Mouse (Mus musculus): ENCODE measurements at regions not wholly inside any gene's neighbourhood (a gene's known extent, or its start where the extent isn't known, plus 50 kb on each side); places are given as distances from the start of the nearest gene placed in this dataset.
"Not testable (repeated sequence)": the region's sequence is repeated elsewhere in the genome, so short reads cannot be mapped to it uniquely, and the experiment has no call there.

DNA sequence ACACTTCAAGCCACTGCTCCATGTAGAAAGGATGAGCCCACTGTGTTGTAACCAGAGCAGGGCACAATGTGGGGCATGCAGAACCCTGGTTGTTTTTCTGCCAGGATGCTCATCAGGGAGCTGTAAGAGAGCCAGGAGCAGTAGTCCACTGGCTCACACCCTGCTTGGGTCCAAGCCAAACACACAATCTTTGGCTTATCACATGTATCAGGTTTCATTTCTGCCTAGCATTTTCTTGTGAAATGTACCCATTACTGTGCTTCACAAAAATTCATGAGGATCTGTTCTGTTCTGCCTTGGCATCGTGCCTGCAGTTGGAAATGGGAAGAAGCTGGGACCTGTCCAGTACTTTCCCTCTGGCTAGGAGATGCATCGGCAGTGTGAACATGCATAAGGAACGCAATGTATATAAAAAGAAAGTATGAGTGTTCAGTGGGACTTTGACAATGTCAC, 491.6 kb upstream of the Igfbp3 start:
- no peak for DNase-seq (ENCODE audit: extremely low spot score)

DNA sequence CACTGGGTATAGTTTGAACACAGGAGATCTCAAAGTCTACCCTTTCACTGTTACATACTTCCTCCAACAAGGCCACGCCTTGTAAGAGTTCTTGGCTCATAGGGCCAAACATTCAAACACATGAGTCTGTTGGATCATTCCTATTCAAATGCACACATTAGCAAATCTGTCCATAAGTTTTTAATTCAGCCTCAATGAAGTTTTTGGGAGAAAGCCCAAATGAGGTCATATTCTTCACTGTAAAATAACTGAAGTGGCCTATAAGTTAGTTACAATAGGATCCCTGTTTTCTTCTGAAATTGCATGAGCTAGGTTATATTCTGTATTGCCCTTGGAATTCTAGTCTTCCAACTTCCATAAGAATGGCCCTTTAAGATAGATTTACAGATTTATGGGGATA, 483.9 kb upstream of the Igfbp3 start:
- no peak for DNase-seq (ENCODE audit: extremely low spot score)

DNA sequence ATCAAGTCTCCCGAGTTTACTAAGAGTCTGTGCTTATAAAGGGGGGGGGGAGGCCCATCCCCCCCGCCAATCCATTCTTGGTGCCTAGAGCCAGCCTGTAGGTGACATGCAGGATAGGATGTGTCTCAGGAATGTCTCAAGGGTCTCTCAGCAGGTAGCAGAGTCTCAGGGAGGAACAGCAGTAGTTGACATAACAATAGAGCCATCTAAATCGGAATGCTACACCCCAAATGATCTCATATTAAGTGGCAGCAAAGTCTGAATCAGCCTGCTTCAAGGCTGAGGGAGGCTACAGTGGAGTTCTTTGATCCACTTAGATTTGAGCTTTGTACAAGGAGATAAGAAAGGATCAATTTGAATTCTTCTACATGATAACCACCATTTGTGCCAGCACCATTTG, 476.0 kb upstream of the Igfbp3 start:
- not testable (repeated sequence) for DNase-seq (ENCODE audit: extremely low spot score)

DNA sequence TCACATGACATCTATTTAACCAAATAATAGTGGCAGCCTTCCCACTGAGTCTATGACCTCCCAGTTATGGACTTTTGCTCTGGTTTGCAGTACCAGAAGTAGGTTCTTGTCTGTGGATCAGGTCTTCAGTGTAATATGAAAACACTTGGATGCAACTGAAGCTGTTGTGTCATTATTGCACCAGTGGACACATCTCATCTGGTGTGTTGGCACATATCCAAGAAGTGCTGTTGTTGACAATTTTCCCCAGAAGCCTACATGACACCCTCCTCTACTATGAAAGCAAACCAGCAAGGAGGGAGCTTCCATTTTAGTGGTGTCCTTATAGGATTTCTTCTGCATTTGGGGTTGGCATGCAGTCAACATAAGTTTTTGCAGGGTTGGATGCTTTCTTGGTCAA, 459.1 kb upstream of the Igfbp3 start:
- no peak for DNase-seq (ENCODE audit: extremely low spot score)

DNA sequence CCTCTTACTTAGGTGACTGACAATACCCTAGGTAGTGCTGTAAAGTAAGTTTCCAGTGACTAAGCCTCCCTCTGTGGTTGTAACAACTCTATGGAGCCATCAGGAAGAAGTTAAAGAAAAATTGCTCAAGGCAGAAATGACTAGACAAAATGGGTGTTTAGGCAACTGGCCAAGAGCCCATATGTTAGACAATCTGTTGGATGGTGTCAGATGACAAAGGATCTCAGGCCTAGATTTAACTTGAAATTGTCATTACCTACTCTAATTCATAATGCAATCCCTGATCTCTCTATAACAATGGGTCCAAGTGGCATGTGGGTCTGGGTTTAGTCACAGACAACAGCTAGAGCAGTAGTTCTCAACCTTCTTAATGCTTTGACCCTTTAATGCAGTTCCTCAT, 416.9 kb upstream of the Igfbp3 start:
- DNase-seq (ENCODE audit: extremely low spot score), result no peak

DNA sequence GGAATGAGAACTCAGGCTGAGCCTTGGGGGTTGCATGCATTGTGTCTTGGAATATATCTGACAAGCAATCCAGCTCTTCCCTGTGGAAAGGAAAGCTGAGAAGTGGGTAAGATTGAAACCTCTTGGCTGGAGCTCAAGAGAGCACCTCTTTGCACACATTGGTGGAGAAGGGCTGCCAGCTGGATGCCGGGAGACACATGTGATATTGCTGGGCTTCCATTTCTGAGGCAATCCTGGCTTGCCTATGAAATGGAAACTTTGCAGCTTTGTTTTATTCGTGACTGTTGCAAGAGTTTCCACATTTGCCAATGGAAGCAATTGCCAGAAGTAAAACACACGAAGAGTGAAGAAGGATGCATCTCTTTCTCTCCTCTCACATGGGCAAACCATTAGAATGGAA, 411.5 kb upstream of the Igfbp3 start:
- DNase-seq (ENCODE audit: extremely low spot score), result no peak

DNA sequence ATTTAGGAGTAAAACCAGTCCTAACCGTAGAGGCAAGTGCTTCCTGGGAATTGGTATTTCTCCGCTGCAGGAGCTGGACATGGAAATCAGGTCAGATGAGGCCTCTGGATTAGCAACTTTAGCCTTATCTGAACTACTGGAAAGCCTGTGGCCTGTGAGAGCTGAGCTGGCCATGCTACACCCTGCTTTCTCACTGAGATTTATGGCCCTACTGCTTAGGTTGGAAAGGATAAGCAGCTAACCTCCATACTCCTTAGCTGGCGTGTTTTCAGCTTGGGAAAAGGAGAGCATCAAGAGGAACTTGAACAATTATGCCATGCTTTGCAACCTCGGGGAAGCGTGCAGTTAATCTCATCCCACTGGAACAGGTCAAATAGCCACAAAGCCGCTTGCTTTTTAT, 406.6 kb upstream of the Igfbp3 start:
- no peak for DNase-seq (ENCODE audit: extremely low spot score)

DNA sequence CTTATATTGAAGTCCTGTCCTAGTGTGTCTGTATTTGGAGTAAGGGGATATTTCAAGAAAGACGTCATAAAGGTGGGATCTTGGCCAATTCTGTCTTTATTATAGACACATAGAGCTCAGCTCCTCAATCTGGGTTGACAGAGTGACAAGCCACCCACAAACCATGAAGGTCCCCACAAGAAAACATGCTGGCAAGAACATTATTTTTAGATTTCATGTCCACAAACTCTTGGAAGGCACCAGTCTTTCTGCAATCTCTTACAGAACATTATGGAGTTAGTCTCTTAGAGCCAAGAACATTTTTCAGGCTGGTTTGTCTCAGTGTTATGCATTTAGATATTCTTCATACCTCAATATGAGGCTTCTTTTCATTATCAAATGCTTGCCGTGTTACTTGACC, 397.0 kb upstream of the Igfbp3 start:
- DNase-seq (ENCODE audit: extremely low spot score), result no peak

DNA sequence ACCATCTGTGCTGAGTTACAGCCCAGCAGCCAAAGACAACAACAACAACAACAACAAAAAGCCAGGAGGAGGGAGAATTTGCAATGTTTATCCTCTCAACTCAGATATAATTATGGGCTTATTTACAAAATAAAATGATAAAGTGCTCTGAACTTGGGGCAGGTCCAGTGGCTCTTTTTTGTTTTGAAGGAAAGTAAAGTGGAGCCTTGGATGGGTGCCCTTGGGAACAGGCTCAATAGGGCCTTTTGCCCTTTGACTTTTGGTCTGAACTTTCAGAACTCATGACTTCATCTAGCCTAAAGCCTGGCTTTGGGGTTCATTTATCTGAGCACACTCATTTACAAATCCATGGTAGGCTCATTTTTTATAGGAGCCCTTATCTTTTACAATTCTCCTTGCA, 396.2 kb upstream of the Igfbp3 start:
- no peak for DNase-seq (ENCODE audit: extremely low spot score)

DNA sequence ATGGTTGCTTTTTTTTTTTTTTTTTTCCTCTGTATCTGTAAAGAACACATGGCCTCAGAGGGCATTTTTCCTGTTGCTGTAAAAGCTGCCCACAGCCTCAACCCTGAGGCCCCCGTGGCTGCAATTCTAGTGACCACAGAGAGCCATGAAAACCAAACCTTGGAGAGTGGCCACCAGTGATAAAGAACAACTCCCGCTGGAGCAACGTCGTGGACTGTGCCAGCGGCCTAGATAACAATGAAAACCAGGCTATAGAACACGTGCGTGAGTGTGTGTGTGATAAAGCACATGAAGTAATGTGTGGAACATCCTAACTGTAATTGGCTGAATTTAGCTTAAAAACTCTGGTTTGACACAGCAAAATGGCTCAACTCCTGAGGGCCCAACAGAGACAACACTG, 392.9 kb upstream of the Igfbp3 start:
- DNase-seq (ENCODE audit: extremely low spot score), result no peak

DNA sequence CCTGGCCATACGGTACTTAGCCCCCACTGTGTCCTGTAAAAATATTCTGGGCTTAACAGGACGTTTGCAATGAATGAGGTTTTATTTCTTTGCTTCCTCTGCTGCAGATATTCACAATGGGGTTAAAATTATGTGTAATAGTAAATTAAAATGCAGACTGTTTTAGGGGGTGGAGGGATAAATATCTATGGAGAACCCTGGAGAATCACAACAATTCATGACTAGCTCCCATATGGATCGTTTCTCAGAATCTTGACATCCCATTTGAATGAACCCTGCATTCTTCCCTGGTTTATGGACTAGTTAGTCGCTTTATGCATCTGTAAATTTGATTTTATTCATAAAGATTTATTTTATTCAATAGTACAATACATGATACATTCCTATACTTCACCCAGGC, 378.3 kb upstream of the Igfbp3 start:
- no peak for DNase-seq (ENCODE audit: extremely low spot score)

DNA sequence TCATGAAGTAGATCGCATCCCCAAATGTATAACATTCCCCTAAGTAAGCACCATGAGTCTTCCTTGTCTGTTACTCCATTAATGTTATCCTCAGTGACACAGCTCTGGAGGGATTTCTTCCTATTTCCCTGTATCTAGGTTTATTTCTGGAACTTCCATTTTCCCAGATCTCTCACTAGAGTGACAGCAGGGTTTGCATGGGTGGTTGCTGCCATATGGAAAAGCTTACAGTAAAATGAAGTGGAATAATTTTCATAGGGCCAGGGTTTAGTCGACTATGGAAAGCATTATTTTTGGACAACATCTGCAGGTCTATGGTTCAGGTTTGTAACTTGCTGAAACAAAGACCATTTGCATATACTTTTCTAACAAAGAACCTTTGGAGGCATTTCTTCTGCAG, 369.6 kb upstream of the Igfbp3 start:
- DNase-seq (ENCODE audit: extremely low spot score), result no peak

DNA sequence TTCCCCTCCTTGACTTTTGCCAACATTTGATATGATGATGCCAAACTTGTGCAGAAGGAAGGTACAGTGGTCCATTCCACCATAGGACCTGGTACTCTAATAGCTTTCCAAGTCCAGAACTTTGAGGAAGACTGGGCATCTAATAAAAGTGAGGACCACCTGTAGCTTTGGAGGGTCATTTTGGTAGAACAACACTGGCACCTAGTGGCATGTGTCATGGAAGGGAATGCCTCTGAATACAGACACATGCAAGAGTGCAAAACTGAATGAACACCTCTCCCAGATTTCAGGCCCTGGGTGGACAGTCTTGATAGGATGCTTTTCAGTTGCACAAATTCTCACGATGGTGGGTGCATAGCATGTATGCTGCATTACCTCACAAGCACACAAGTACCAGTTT, 354.8 kb upstream of the Igfbp3 start:
- DNase-seq (ENCODE audit: extremely low spot score), result peak; percentile 18

DNA sequence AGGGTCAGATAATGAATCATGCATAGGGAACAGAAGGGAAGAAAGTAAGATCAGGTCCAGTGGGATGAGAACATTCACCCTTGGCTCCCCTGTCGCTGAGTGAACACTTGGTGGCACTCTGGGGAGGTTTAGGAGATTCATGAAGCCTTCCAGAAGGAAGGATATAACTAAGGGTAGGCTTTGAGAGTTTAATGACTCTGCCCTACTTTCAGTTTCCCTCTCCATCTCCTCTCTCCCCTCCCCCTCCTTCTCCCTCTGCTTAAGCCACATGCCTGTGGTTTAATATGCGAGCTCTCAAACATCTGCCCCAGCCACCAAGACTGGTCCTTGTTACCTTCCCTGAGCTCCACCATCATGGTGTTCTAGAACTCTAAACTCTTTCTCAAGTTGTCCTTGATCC, 348.3 kb upstream of the Igfbp3 start:
- no peak for DNase-seq (ENCODE audit: extremely low spot score)

DNA sequence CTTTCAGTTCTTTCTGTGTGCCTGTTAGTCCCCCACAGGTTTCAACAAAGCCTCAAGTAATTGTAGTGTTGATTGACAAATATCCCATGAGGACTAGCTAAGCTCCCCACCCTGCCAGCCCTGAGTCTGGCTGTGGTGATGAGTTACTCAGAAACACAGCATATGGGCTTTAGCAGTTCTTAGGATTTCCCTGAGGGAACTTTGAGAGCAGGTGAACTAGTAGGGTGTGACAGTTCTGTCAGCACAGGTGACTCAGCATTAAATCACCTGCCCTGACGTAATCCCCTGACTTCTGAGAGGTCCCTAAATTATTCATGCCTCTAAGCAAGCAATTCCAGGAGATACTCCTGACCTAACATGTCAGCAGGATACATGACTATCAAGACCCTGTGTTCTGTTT, 347.7 kb upstream of the Igfbp3 start:
- no peak for DNase-seq (ENCODE audit: extremely low spot score)

DNA sequence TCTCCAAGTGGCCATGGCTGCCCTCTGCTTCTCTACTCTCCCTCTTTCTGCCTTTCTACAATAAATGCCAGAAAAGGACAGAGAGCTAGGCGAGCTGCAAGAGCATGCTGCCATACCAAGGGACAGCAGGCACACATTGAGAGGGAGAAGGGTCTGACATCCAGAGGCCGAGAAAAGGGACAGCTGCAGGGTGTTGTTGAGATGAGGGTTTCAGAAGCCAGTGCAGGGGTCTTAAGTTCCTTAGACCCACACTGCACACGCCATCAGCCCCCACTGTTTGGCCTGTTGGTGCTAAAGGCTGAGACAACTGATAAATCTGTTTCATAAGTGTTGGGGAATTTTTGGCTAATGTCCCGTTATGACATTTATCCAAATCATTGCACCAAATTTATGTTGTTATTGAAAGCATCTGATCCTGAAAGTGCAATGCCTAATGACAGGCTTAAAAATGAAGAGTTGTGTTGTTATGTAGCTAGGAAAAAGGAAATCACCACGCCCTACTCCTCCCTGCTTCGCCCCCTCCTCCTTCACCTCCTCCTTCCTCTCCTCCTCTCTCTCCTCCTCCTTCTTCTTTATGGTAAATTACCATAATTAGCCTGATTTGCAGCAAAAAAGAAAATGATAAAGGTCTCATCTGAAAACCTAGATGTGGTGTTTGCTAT, 342.0 kb upstream of the Igfbp3 start:
- no peak for DNase-seq (ENCODE audit: extremely low spot score)

DNA sequence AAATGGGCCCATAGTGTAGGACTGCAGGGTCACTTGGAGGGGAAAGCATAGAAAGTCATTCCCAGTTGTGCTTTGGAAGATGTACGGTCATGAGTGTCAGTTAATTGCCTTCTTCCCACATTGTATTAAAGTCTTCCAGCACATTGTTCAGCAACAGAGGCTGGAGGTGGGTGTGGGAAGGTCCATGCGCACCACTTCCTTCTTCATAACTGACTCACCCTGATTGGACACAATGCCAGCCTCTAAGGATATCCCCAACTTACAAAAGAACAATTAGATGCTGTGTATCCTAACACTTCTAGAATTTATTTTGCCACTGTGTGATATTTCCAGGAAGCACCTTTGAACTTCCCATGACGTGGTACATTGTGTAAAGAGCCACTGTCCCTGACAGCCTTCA, 338.4 kb upstream of the Igfbp3 start:
- DNase-seq (ENCODE audit: extremely low spot score), result no peak

DNA sequence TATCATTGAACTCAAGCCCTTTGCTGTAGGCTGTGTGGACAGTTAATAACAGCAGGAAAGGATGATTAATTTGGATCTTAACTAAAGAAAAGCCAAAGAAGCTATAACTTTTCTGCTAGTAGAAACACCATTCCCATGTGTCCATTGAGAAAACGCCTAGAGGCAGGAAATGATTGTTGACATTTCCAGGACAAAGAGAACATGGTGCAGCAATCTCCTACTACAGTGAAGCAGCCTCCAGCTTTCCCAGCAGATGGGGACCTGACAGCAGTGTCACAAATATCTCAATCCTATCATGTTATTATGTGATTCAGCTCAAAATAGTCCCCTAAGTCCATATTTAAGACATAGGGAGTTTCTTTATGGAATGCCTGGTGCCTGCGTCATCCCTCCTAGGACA, 334.1 kb upstream of the Igfbp3 start:
- no peak for DNase-seq (ENCODE audit: extremely low spot score)

DNA sequence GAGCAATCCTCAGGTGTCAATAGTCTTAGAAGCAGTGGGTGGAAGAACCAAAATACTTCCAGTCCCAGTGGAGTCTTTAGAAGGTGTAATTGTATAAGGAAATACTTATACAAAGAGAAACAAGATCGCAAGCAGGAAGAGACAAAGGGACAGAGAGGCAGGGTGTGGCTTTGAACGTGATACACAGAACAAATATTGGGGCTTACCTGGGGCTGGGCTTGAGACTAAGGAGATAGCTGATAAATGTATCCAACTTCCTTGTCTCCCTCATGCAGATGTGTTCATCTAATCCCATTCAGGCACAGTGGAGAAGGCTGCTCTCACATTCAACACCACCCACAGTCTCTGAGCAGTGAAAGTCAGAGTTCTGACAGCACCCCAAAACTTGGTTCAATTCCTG, 331.9 kb upstream of the Igfbp3 start:
- DNase-seq (ENCODE audit: extremely low spot score), result no peak

DNA sequence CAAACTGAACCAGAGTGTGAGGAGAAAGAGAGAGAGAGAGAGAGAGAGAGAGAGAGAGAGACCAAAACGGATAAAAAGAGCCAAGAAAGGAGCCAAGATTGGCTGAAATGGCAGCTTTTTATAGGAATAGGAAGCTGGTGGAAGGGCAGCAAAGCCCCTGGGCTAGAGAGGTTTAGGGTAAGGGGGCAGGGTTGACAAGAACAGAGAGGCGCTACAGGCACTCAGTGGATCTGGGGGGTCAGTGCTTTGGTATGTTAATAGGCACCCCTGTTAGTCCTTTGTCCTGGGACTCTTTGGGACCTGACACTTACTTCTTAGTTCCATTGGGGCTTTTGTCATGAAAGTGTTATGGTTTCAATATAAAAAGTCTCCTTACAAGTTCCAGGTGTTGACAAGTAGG, 320.9 kb upstream of the Igfbp3 start:
- DNase-seq (ENCODE audit: extremely low spot score), result no peak

DNA sequence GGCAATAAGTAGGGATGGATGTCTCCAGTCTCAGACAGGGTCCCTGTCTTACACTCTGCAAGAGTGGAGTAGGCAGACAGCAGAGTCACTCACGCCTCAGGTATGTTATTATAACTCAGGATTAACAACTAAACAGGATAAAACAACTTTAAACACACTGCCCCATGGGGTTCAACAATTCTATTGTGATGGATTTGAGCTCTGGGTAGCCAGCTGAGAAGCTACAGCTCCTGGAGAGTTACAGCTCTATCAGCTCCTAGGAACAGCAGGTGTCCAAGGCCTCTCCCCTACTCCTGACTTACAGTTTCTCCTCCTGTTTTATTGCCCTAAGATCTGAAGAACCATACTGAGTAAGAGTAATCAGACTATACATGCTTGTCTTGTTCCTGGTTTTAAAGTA, 319.6 kb upstream of the Igfbp3 start:
- DNase-seq (ENCODE audit: extremely low spot score), result no peak

DNA sequence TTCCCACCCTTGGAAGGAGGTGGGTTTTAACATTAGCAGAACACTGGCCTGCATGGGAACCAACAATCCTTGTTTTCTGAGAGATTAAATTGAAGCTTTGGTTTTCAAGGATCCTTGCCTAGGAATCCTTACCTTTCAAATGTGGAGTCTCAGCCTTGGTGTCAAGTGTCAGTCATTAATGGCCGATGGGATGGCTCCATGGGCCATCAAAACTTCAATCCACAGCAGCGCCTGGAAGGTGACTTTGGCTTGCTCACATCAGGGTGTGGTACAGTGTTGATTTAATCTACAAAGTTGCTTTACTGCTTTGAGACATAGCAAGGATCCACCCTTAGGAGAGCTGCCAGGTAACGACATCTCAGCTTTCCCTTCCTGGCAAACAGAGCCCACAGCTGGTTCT, 318.1 kb upstream of the Igfbp3 start:
- no peak for DNase-seq (ENCODE audit: extremely low spot score)

DNA sequence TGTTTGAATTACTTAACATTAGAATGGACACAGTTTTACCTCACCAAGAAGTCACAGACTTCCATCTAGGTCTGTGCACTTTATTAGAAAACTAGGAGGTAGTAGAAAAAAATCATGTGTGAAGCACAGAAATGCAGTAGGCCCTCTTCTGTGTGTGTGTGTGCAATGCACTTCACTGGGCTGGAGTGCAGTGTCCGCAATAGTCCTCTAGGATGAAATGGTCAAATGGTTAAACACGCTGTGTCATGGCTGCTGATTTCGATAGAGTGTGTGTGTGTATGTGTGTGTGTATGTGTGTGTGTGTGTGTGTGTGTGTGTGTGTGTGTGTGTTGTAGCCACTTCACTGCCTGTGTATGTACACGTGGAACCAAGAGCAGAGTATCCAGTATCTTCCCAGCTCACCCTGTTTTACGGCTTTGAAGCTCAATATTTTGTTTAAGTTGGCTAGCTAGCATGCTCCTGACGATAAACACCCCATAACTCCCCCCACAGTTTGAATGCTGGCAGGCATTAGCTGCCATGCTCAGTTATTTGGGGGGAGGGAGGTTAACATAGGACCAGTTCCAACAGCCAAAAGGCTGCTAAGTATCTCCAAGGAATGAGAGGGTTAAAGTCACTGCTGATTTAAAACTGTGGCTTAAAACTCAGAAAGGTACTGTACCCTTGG, 316.9 kb upstream of the Igfbp3 start:
- DNase-seq (ENCODE audit: extremely low spot score), result no peak

DNA sequence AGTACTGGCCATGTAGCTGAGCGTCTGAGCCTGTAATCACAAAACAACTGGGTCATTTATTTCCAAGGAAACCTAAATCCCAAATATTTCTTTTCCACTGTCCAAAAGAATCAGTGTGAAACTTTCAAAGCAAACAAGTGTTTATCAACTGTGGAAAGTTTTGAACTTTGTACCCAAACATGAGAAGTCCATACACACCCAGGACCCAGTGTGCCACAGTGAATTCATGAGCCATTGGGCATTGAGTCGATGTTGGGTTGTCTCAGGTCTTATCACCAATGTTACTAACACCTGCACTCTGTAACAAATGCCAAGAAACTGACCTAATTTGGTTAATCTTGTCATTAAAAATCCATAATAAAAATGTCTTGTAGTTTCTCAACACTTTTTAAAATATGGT, 305.8 kb upstream of the Igfbp3 start:
- no peak for DNase-seq (ENCODE audit: extremely low spot score)

All from embryo, embryonic 9.5 days (tissue).